Mouse (Mus musculus) hindbrain, embryonic 14.5 days (tissue): Measurements from ENCODE around the gene Kcna4. TPM values are rescaled to one million over a fixed set of nuclear protein-coding genes. Genes with fewer than 3 reads are reported as not detected.

Source experiments
- ATAC-seq: fragments of 200-750 bp; cut with Nextera tagmentation; 2 replicates; pipeline ENCODE4 v1.8.0; 2017; ENCODE audit warnings: moderate number of reproducible peaks, mild to moderate bottlenecking, moderate TSS enrichment, moderate library complexity; ENCODE audit not compliant: low FRiP score
- DNase-seq: peaks from one replicate; pipeline ENCODE4 v3.0.0-alpha.2; 2015; ENCODE audit warnings: low spot score
- H3K27ac ChIP-seq: fragments of 300-500 bp; sonication (generic); 2 replicates; pipeline ENCODE4 v1.5.1; 2014; ENCODE audit warnings: mild to moderate bottlenecking, moderate library complexity
- H3K27me3 ChIP-seq: fragments of 300-500 bp; sonication (generic); 2 replicates; pipeline ENCODE4 v1.6.1; 2014; ENCODE audit warnings: mild to moderate bottlenecking, low read length, mixed read lengths; ENCODE audit not compliant: control insufficient read depth, insufficient read depth
- H3K36me3 ChIP-seq: fragments of 300-500 bp; sonication (generic); replicated peaks from 2 replicates; pipeline ENCODE4 v1.6.1; 2014; ENCODE audit not compliant: control insufficient read depth, insufficient read depth
- H3K4me1 ChIP-seq: fragments of 300-500 bp; sonication (generic); replicated peaks from 2 replicates; pipeline ENCODE4 v1.6.1; 2014; ENCODE audit warnings: antibody characterized with exemption, low read length, mixed read lengths; ENCODE audit not compliant: control insufficient read depth, insufficient read depth
- H3K4me2 ChIP-seq: fragments of 300-500 bp; sonication (generic); replicated peaks from 2 replicates; pipeline ENCODE4 v1.6.1; 2014; ENCODE audit warnings: mild to moderate bottlenecking, moderate library complexity
- H3K4me3 ChIP-seq: fragments of 300-500 bp; sonication (generic); replicated peaks from 2 replicates; pipeline ENCODE4 v1.5.1; 2014; ENCODE audit warnings: mild to moderate bottlenecking, low read length
- H3K9ac ChIP-seq: fragments of 300-500 bp; sonication (generic); 2 replicates; pipeline ENCODE4 v1.6.1; 2014
- H3K9me3 ChIP-seq: fragments of 300-500 bp; sonication (generic); 2 replicates; pipeline ENCODE4 v1.6.1; 2016; ENCODE audit warnings: low read length; ENCODE audit not compliant: control insufficient read depth
- WGBS: fragments of 180-500 bp; shearing (Covaris S2); extraction: QIAGEN DNeasy Blood & Tissue Kit; methylation state at CpG from one replicate; pipeline ENCODE4 v1.1.7; 2014; 5-methylcytosine and 5-hydroxymethylcytosine counted together
- polyA plus RNA-seq: library from polyadenylated mRNA; unstranded; fragments of >200 nt; fragmentation: Nextera tagmentation; extraction: Ambion mirVana; gene quantifications from 2 replicates; pipeline ENCODE4 v1.2.1, GENCODE M21; 2014

Gene Kcna4
- 5.7 and 7.1 TPM in 2 replicates for polyA plus RNA-seq

DNA sequence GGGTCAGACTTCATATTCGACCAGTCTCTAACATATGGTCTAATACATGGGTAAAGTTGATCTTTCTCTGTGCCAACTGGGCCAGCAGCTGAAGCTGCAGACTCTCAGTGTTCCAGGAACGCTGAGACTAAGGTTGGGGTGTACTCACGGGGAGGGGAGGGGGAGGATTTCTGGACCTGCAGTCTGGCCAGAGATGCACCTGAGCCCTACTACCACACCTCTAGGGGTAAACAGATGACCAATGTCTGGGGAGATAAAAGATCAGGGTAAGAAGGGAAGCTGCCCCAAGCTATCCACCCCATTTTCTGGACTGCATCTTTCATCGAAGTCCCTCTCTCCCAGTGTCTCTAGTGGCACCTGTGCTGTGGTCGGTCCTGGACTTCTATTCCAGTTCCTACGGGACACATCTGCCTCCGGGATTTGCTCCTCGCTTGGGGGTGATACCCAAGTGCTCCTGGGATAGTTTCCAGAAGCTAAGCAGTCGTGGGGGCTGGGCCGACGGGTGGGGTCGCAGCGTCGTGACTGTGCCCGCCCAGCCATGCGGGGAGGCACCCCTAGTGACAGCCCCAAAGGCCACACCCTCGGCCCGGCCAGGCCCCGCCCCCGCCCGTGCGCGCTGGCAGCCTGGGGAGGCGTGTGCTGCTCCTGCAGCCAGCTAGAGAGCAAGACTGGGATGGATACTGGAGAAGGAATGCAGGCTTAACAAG, at the start of gene Kcna4:
TSS of gene Kcna4 (plus strand) at position 650 of the 707 bp plus-strand sequence.
- Histone ChIP-seq H3K27ac (peak within 1 kb of the TSS; percentile 61), H3K4me3 (peak within 1 kb of the TSS; percentile 60), H3K27me3 (no peaks in the 10 kb centered on the region), H3K9me3 (no peaks in the 10 kb centered on the region), H3K36me3 (peaks cover 6% of the 10 kb centered on the region; the same call in 1 of the 2 replicates), H3K9ac (peak within 1 kb of the TSS; percentile 72), H3K4me2 (peak within 1 kb of the TSS; percentile 75), H3K4me1 (peaks cover 7% of the 10 kb centered on the region; the same call in 1 of the 2 replicates)
- ATAC-seq, result peak; percentile 95
- DNase-seq, result peak; percentile 65
- WGBS, result 5% methylated on average over 24 of the region's 24 CpGs

DNA sequence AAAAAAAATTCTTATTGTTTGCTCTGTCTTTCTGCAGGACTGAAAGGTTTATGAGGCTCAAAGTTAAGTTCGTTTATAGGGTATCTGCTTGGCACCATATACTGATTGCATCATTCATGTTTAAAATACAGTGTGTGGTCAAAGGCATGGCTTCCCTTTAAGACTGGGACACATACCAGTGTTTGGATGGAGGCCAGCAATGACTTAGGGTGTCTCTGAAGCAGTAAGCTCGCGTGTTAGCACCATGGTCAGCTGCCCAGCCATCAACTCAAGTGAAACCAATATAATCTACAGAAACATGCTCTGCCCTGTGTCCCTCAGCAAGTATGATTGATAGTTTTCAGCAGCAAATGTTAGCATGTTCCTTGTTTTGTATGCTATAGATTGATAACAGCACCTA, 32.3 kb upstream of the Kcna4 start:
- Histone ChIP-seq H3K9ac (no peak overlapping the region), H3K9me3 (no peaks in the 10 kb centered on the region), H3K27ac (no peak overlapping the region), H3K4me1 (no peaks in the 10 kb centered on the region), H3K36me3 (no peaks in the 10 kb centered on the region), H3K4me2 (no peak overlapping the region), H3K27me3 (no peaks in the 10 kb centered on the region), H3K4me3 (no peak overlapping the region)
- ATAC-seq, result no peak
- DNase-seq, result no peak
- 79% methylated on average over 3 of the region's 3 CpGs for WGBS

DNA sequence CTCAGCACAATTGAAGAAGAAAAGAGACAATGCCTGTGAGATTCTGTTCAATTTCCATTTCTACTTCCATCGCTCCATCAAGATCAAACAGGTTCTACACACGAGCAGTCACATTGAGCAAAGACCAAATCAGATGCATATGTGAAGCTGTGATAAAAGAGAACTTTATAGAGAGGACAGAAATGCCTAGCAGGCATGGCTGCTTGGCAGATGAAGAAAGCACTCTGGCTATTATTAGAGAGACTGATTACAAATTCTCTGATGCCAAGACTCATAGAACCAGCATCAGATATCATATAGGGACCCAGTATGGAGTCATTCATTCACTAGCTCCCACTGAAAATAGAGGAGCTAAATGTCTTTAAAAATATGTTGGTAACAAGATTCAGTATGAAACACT, 24.2 kb upstream of the Kcna4 start:
- no peaks in the 10 kb centered on the region for H3K9me3 ChIP-seq
- DNase-seq, result no peak
- H3K4me3 ChIP-seq, result no peak overlapping the region
- no peaks in the 10 kb centered on the region for H3K4me1 ChIP-seq
- H3K36me3 ChIP-seq, result no peaks in the 10 kb centered on the region
- 71% methylated on average over 2 of the region's 2 CpGs for WGBS
- no peak overlapping the region for H3K4me2 ChIP-seq
- no peak overlapping the region for H3K9ac ChIP-seq
- no peak overlapping the region for H3K27ac ChIP-seq
- no peaks in the 10 kb centered on the region for H3K27me3 ChIP-seq
- ATAC-seq, result no peak

DNA sequence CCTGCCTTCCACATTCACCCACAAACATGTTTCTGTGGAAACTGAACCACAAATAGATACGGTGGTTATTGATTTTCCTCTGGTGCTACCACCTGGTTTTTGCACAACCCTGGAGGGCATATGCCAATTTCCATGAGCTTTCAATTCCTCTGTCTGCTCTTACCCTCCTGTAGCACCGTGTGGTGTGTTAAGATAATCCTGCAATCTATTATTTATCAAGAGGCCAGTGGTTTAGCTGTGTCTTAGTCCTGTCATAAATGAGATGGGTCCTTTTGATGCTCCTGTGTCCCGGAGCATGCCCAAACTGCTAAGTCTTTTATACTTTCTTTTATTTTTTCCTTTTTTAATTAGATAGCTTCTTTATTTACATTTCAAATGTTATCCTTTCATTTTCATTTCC, 20.4 kb upstream of the Kcna4 start:
- WGBS, result 79% methylated on average over 3 of the region's 3 CpGs
- no peaks in the 10 kb centered on the region for H3K9me3 ChIP-seq
- no peak overlapping the region for H3K27ac ChIP-seq
- no peak overlapping the region for H3K4me3 ChIP-seq
- no peak overlapping the region for H3K4me2 ChIP-seq
- no peaks in the 10 kb centered on the region for H3K36me3 ChIP-seq
- no peaks in the 10 kb centered on the region for H3K27me3 ChIP-seq
- H3K9ac ChIP-seq, result no peak overlapping the region
- no peaks in the 10 kb centered on the region for H3K4me1 ChIP-seq
- DNase-seq (no peak), ATAC-seq (no peak)

DNA sequence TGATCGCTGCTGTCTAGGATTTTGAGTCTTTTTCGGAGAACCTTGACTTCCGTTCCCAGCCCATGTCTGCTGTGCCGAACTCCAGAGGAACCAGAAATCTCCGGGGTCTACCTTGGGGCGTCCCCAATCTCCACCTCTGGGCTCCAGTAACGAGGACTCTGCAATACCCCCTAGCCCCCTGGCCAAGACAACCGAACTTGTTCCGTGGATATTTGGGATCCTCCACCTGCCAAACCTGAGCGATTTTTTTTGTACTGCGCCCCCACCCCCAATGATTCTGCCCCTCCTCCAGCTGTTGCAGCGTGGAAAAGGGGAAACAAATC, 219 bp downstream of the Kcna4 start:
- ATAC-seq, result peak; percentile 68
- no peak for DNase-seq

DNA sequence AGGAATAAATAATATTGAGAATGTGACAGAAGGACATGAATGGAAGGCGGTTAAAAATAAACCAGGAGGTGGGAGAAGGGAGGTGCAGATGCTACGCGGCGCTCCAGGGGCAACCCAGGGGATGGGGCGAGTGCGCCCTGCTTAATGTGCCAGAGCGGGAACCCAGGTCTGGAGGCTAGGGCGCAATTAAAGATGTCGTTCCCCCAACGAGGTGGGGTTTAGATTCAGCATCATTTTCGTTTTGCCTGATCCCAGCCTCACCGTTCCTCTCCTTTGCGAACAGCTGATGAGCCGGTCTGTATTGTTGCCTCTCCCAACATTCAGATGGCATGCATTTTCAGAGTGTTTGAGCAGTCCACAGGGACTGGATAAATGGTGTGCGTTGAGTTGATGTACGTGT, 703 bp downstream of the Kcna4 start:
- H3K9ac ChIP-seq, result peak overlapping the region; percentile 72
- H3K4me2 ChIP-seq, result peak overlapping the region; percentile 75
- H3K4me1 ChIP-seq, result peaks cover 7% of the 10 kb centered on the region; the same call in 1 of the 2 replicates
- peaks cover 8% of the 10 kb centered on the region; the same call in 1 of the 2 replicates for H3K36me3 ChIP-seq
- peak; percentile 49 for ATAC-seq
- H3K27me3 ChIP-seq, result no peaks in the 10 kb centered on the region
- no peaks in the 10 kb centered on the region for H3K9me3 ChIP-seq
- 2% methylated on average over 16 of the region's 16 CpGs for WGBS
- DNase-seq, result peak; percentile 40
- peak overlapping the region; percentile 61 for H3K27ac ChIP-seq
- H3K4me3 ChIP-seq, result peak overlapping the region; percentile 60

More for the DNA sequence above, 219 bp downstream of the Kcna4 start:
- Histone ChIP-seq H3K9ac (peak overlapping the region; percentile 72), H3K9me3 (no peaks in the 10 kb centered on the region), H3K36me3 (peaks cover 6% of the 10 kb centered on the region; the same call in 1 of the 2 replicates), H3K27me3 (no peaks in the 10 kb centered on the region), H3K27ac (peak overlapping the region; percentile 61; the same call in 1 of the 2 replicates), H3K4me2 (peak overlapping the region; percentile 75), H3K4me1 (peaks cover 7% of the 10 kb centered on the region; the same call in 1 of the 2 replicates), H3K4me3 (peak overlapping the region; percentile 60)
- under 1% methylated on average over 12 of the region's 12 CpGs for WGBS

DNA sequence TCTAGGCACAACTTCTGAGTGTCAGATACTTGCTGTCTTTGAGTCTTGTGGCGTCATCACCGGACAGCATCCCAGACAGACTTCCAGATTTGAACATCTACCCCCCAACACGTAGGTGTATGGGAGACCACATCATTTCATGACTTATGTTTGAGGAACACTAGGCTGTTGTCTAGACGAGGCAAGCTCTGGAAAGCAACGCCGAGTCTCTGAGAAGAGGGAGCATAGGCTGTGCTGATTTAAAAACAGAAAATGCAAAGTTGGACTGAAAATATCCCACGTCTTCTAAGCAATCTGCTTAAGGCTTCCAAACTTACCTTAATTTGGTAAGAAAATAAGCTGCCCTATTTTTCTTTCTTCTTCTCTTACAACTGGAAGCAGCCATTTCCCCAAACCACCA, 4.1 kb downstream of the Kcna4 start:
- DNase-seq (no peak), ATAC-seq (no peak)
- 96% methylated on average over 7 of the region's 7 CpGs for WGBS
- H3K4me2 ChIP-seq, result no peak overlapping the region
- no peaks in the 10 kb centered on the region for H3K9me3 ChIP-seq
- peaks cover 10% of the 10 kb centered on the region; the same call in 1 of the 2 replicates for H3K36me3 ChIP-seq
- peaks cover 7% of the 10 kb centered on the region for H3K4me1 ChIP-seq
- H3K27me3 ChIP-seq, result no peaks in the 10 kb centered on the region
- H3K9ac ChIP-seq, result no peak overlapping the region
- no peak overlapping the region for H3K27ac ChIP-seq
- H3K4me3 ChIP-seq, result no peak overlapping the region

DNA sequence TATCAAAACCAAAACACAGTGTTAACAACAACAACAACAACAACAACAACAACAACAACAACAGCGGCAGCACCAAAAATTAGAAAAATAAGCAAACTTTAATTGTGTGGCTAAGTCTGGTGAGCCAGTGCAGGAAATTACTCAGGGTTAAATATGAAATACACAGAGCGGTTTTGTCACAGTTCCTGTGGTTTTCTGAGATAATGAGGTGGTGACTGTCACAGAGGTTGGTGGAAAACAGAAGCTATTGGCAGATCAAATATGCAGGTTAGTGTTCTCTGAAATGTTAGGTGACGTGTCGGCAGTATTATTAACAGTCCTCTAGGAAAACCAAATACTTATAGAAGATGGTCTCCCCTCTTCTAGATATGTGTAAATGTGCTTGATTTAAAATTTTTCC, 11.4 kb downstream of the Kcna4 start:
- no peak overlapping the region for H3K27ac ChIP-seq
- no peak overlapping the region for H3K4me2 ChIP-seq
- WGBS, result 94% methylated on average over 4 of the region's 4 CpGs
- no peaks in the 10 kb centered on the region for H3K9me3 ChIP-seq
- no peaks in the 10 kb centered on the region; the same call in 1 of the 2 replicates for H3K4me1 ChIP-seq
- H3K9ac ChIP-seq, result no peak overlapping the region
- no peaks in the 10 kb centered on the region; the same call in 1 of the 2 replicates for H3K36me3 ChIP-seq
- DNase-seq, result no peak
- H3K27me3 ChIP-seq, result no peaks in the 10 kb centered on the region
- H3K4me3 ChIP-seq, result no peak overlapping the region
- no peak for ATAC-seq

DNA sequence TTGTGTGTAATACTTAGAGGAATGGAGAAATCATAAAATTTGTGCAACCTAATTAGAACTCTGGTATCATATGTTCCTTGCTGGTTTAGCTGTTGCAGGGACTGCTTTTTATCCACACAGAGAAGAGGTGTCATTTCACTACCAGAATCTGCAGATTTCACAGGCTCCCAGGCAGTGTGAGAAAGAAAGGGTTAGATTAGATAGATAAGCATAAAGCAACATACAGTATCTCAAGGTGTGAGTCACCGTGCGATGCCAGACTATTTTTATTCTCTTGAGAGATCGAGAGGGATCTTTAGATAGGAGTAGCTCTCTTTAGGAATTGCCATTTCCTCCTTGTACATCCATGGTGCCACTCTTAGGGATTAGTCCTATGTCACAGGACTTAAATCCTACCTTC, 14.3 kb downstream of the Kcna4 start:
- no peaks in the 10 kb centered on the region for H3K9me3 ChIP-seq
- WGBS, result 81% methylated on average over 3 of the region's 3 CpGs

More for the DNA sequence above, 14.3 kb downstream of the Kcna4 start:
- no peak for ATAC-seq
- Histone ChIP-seq H3K4me1 (no peaks in the 10 kb centered on the region), H3K4me2 (no peak overlapping the region), H3K27ac (no peak overlapping the region), H3K27me3 (no peaks in the 10 kb centered on the region), H3K36me3 (no peaks in the 10 kb centered on the region), H3K9ac (no peak overlapping the region), H3K4me3 (no peak overlapping the region)
- no peak for DNase-seq
